In the genomic region with DNA sequence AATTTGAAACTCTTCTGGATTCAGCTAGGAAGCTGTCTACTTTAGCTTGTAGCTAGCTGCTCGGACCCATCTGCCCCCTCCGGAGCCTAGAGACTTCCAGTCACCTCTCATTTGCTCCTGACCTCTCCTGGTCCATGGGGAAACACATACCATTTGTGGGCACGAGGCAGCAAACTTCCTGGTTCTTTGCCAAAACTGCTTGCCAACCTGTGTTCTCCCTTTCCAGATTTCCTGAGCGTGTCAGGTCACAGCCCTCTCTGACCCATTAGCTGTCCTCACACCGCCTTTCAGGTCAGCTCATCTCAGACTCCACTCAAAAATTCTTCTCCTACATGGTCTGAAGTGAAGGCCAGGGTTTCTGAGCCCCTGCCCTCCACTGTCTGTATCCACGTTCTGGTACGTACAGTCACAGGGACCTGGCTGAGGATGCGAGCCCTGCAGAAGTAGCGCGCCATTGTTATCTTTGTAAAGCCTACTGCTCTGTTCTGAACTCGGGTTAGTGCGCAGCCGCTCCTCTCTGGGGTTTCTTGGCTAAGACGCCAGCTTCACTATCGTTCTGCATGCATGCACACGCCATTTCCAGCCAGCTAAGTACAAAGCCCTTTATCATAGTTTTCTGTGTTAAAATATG, we compare ENCODE assay signal across 14 mouse cellular contexts. TPM values are rescaled to one million over a fixed set of nuclear protein-coding genes. Genes with fewer than 3 reads are reported as not detected.
DNase-seq lines count a peak whose midpoint lies in the region; ATAC-seq and TF ChIP-seq lines count a peak whose summit lies in the region.
"Had no signal": no experiment of that assay in that cellular context is flagged by ENCODE, and none has a peak within 500 bp of the region (broad histone marks: within the 10 kb centered on the region; RNA-seq: fewer than 3 reads in every experiment).

No protein-coding gene starts in this region.

- ATAC-seq in heart, embryonic 11.5 days (replicated peaks; ENCODE audit: insufficient number of reproducible peaks, low FRiP score, low TSS enrichment), result no peak

- 82% methylated on average over 16 of the region's 16 CpGs for WGBS in heart, embryonic 11.5 days (ENCODE audit: insufficient replicate concordance)
- 63% methylated on average over 16 of the region's 16 CpGs for WGBS in heart, adult 2 months

- TF ChIP-seq POLR2A in heart, adult 2 months (IDR thresholded peaks at IDR 0.05; ENCODE audit: insufficient read depth, low read depth, low read length), result no peak

- H3K36me3 ChIP-seq in heart, embryonic 11.5 days (ENCODE audit: control insufficient read depth, insufficient read depth, low read length), result no peaks in the 10 kb centered on the region
- peaks cover 6% of the 10 kb centered on the region for H3K36me3 ChIP-seq in heart, adult 2 months (ENCODE audit: control insufficient read depth, insufficient read depth, low read length)
- H3K36me3 ChIP-seq: limb, embryonic 13.5 days; lung, embryonic 15.5 days; midbrain, embryonic 12.5 days had no signal

- H3K4me2 ChIP-seq in heart, embryonic 11.5 days, result no peak overlapping the region
- H3K4me2 ChIP-seq: hindbrain, embryonic 14.5 days; limb, embryonic 13.5 days; lung, embryonic 15.5 days; midbrain, embryonic 12.5 days had no signal

- peak; percentile 98 for DNase-seq in heart, adult 11 months
- DNase-seq in Muller cell, postnatal 12 days (ENCODE audit: inconsistent ontology term), result peak; percentile 56
- DNase-seq in heart, adult 2 months, result peak; percentile 55 to 77
- peak; percentile 66 for DNase-seq in kidney, adult 9 months
- no peak for DNase-seq in frontal cortex, adult 2 months (ENCODE audit: extremely low spot score in 1 of 2, low spot score in 1 of 2)
- no peak for DNase-seq in neural tube, embryonic 10.5 days (ENCODE audit: extremely low spot score, low spot score)
- DNase-seq: cerebellum, adult 11-12 months; retina, postnatal 1 day had no signal

- H3K4me3 ChIP-seq in heart, embryonic 11.5 days (ENCODE audit: low read depth, low read length), result no peak overlapping the region
- no peak overlapping the region for H3K4me3 ChIP-seq in heart, adult 2 months
- H3K4me3 ChIP-seq: layer of hippocampus, adult 2 months; limb, embryonic 13.5 days; lung, embryonic 15.5 days; midbrain, embryonic 12.5 days had no signal

- intact Hi-C loops in heart, adult 2 months (cut with DNase I), result loop anchor here (2.0 kb wide), 1 partner anchor 51 kb away; a partner anchor contains a TSS

- TF ChIP-seq EP300 in heart, adult 2 months (IDR thresholded peaks at IDR 0.05; ENCODE audit: insufficient read depth, low read depth, low read length), result peak; percentile 93

- peaks cover 3% of the 10 kb centered on the region for H3K4me1 ChIP-seq in heart, embryonic 11.5 days (ENCODE audit: control insufficient read depth, insufficient read depth, low read length)
- H3K4me1 ChIP-seq in heart, adult 2 months (ENCODE audit: control insufficient read depth, insufficient read depth, low read length), result peaks cover 11% of the 10 kb centered on the region
- H3K4me1 ChIP-seq: limb, embryonic 13.5 days; midbrain, embryonic 12.5 days had no signal

- no peak overlapping the region for H3K27ac ChIP-seq in heart, embryonic 11.5 days (ENCODE audit: low read depth, low read length)
- H3K27ac ChIP-seq in heart, adult 2 months, result peak overlapping the region; percentile 86
- H3K27ac ChIP-seq: hindbrain, embryonic 14.5 days; layer of hippocampus, adult 2 months; limb, embryonic 13.5 days; lung, embryonic 15.5 days; midbrain, embryonic 12.5 days had no signal

- H3K9ac ChIP-seq in heart, embryonic 11.5 days (ENCODE audit: low read depth, low read length), result no peak overlapping the region
- peak overlapping the region; percentile 65 for H3K9ac ChIP-seq in heart, adult 2 months (ENCODE audit: low read depth, low read length)
- H3K9ac ChIP-seq: hindbrain, embryonic 14.5 days; limb, embryonic 13.5 days; lung, embryonic 15.5 days; midbrain, embryonic 12.5 days had no signal

- no peaks in the 10 kb centered on the region for H3K27me3 ChIP-seq in heart, embryonic 11.5 days (ENCODE audit: control insufficient read depth, insufficient read depth, low read length)
- no peaks in the 10 kb centered on the region for H3K27me3 ChIP-seq in heart, adult 2 months (ENCODE audit: control insufficient read depth, insufficient read depth, low read length)
- H3K27me3 ChIP-seq: limb, embryonic 13.5 days; lung, embryonic 15.5 days; midbrain, embryonic 12.5 days had no signal

- TF ChIP-seq CTCF in heart, adult 2 months (IDR thresholded peaks at IDR 0.05), result no peak

- H3K9me3 ChIP-seq in heart, embryonic 11.5 days (replicated peaks; ENCODE audit: control insufficient read depth, low read length), result no peaks in the 10 kb centered on the region
- H3K9me3 ChIP-seq: limb, embryonic 13.5 days; lung, embryonic 15.5 days; midbrain, embryonic 12.5 days had no signal

- no peaks in the 10 kb centered on the region for H3K79me2 ChIP-seq in heart, adult 2 months (replicated peaks; ENCODE audit: control insufficient read depth, insufficient read depth, low read length)

RNA-seq across cellular contexts. Expression of a gene that starts 51.2 kb away (rescaled TPM):
- polyA plus RNA-seq in heart, embryonic 11.5 days (2014; fragmentation: Nextera tagmentation; extraction: Ambion mirVana), result 100 and 111 TPM in 2 replicates
- total RNA-seq in heart, adult 2 months (2021), result 1,000 to 10,000 TPM; 1,454 to 1,834 TPM
- polyA plus RNA-seq in heart, adult 2 months (2012; rRNA removed), result 691 and 950 TPM in 2 replicates
- 0.12 and 0.19 TPM in 2 replicates for polyA plus RNA-seq in frontal cortex, adult 2 months (2012; rRNA removed)
- polyA plus RNA-seq: hindbrain, embryonic 14.5 days; midbrain, embryonic 12.5 days had no signal

Comparison
In these comparisons a context has a peak if more than half of its experiments do, and no peak if none do; other contexts are left out.
1. DNase-seq: peak in heart, adult 11 months (single experiment), Muller cell, postnatal 12 days (single experiment), heart, adult 2 months (2 of 2) and kidney, adult 9 months (single experiment); none in frontal cortex, adult 2 months (0 of 2) and neural tube, embryonic 10.5 days (single experiment).
2. RNA of a gene that starts 51.2 kb away (polyA plus RNA-seq): 691 to 950 TPM in heart, adult 2 months and 100 to 111 TPM in heart, embryonic 11.5 days; 0.12 to 0.19 TPM in frontal cortex, adult 2 months; every median in the first group is over 10 times any median in the second.